Mouse (Mus musculus): ENCODE results near the gene Iqcf4.

GRCm38 (mm10) chr9:106613951-106614350, 43.2 kb upstream of the Iqcf4 start:
- TF ChIP-seq CTCF (IDR thresholded peaks at IDR 0.05; ENCODE audit: low read depth, low read length) = no peak
- no peak for TF ChIP-seq POLR2A (IDR thresholded peaks at IDR 0.05; ENCODE audit: insufficient read depth, low read length)
- no peak for TF ChIP-seq EP300 (IDR thresholded peaks at IDR 0.05; ENCODE audit: insufficient read depth, low read depth, low read length)
